Mouse (Mus musculus) hindbrain, embryonic 13.5 days (tissue): ENCODE results near the gene Ssrp1. TPM values are rescaled to one million over a fixed set of nuclear protein-coding genes. Genes with fewer than 3 reads are reported as not detected.

Experiments
- polyA plus RNA-seq: library from polyadenylated mRNA; unstranded; fragments of >200 nt; fragmentation: Nextera tagmentation; extraction: Ambion mirVana; gene quantifications from 2 replicates; pipeline ENCODE4 v1.2.1, GENCODE M21; 2015

The Ssrp1 gene
- polyA plus RNA-seq, 1 experiment from 2014 or later, result 190 TPM

Other genes with a start within 250 kb of the Ssrp1 start
- 16.8 and 17.6 TPM in 2 replicates for gene Ube2l6, start 238.4 kb upstream of the Ssrp1 start, polyA plus RNA-seq
- gene Smtnl1, start 214.6 kb upstream of the Ssrp1 start, polyA plus RNA-seq, result not detected in 2 replicates
- 59.2 and 61.9 TPM in 2 replicates for gene Timm10, start 210.2 kb upstream of the Ssrp1 start, polyA plus RNA-seq
- 2.5 and 3.3 TPM in 2 replicates for gene Slc43a1, start 198.4 kb upstream of the Ssrp1 start, polyA plus RNA-seq
- 2.0 and 3.1 TPM in 2 replicates for gene Rtn4rl2, start 150.5 kb upstream of the Ssrp1 start, polyA plus RNA-seq
- 6.1 and 7.0 TPM in 2 replicates for gene Slc43a3, start 100.7 kb upstream of the Ssrp1 start, polyA plus RNA-seq
- gene Prg2, start 56.8 kb upstream of the Ssrp1 start, polyA plus RNA-seq, result 0.25 and 0.48 TPM in 2 replicates
- not detected in 2 replicates for gene Prg3, start 49.0 kb upstream of the Ssrp1 start, polyA plus RNA-seq
- 19.3 and 20.3 TPM in 2 replicates for gene P2rx3, start 228 bp downstream of the Ssrp1 start, polyA plus RNA-seq
- 27.2 and 30.2 TPM in 2 replicates for gene Tnks1bp1, start 10.8 kb downstream of the Ssrp1 start, polyA plus RNA-seq
- gene Aplnr, start 99.0 kb downstream of the Ssrp1 start, polyA plus RNA-seq, result 31.7 and 39.0 TPM in 2 replicates
- gene Lrrc55, start 160.0 kb downstream of the Ssrp1 start, polyA plus RNA-seq, result 6.9 and 7.7 TPM in 2 replicates